Mouse (Mus musculus) left cerebral cortex, adult 9 months (tissue): ENCODE measurements around the gene Scmh1.

Experiments used
- DNase-seq, 2 experiments: peaks; one replicate each; pipeline ENCODE4 v3.0.0; 2022; ENCODE audit warnings: low spot score in 2 of 2

Gene Scmh1

GRCm38 (mm10) chr4:120405806-120406638 lies 941 bp downstream of the Scmh1 start:
- no peak for DNase-seq

DNA sequence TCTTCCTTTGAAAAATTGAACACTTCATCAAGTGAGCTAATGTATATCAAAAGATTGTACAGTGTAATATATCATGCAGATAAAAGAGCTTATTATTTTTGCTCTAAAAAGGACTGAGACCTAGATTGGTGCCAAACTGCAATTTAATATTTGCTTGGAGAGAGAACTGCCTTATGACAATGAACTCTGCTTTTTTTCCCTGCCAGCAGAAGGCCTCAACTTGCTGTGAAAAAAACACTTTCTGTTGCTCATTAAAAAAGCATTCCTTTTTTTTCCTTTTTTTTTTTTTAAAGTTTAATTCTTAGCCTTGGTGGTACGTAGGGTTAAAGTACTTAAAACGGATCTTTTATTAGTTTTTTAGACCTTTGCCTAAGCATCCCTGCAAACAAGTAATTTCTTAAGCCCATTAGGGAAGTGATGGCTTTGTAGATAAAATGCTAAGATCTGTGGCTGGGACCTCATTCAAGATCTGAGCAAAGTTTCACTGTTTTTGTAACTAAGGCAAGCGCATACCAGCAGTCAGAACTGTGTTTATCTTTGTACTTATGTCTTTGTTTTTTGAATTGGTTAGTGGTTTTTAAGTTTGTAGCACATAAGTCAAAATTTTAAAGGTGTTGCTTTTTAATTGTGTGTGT lies 1.7 kb downstream of the Scmh1 start:
- no peak for DNase-seq

DNA sequence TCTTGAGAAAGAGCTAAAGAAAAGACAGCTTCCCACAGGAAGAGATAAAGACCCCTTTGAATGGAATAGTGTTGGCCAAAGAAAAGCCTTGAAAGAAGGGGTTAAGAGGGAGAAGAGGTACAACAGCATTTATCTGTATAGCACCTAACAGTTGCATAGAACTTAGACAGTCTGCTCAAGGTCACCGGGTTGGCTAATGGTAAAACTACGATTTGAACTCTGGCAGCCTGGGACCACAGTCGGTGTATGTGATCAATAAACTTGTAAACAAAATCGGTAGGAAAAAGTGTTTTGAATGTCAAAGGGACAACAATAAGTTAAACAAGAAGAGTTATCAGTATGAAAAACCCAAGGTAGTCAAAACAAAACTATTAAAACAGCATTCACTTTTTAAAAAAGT lies 13.0 kb downstream of the Scmh1 start:
- DNase-seq = no peak

- no peak for DNase-seq
Measured at GRCm38 (mm10) chr4:120420193-120420592, 15.1 kb downstream of the Scmh1 start.

DNA sequence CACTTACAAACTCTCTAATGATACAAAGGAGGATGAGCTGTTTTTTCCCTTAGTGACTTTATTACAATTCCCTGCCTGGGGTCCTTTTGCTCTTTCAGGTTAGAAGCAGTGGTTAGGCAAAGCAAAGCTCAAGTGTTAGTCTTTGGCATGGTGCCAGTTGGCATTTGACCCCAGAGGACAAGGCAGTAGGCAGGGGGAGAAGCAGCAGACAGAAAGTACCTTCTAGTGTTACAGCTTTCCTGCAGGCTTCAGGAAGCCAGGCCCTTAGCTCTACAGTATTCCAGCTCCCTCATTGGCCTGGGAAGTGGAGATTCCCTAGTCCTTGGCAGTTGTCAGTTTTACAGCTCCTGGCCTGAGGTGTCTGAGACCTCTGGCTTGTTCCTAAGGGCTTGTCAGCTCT lies 15.6 kb downstream of the Scmh1 start:
- DNase-seq = no peak

DNA sequence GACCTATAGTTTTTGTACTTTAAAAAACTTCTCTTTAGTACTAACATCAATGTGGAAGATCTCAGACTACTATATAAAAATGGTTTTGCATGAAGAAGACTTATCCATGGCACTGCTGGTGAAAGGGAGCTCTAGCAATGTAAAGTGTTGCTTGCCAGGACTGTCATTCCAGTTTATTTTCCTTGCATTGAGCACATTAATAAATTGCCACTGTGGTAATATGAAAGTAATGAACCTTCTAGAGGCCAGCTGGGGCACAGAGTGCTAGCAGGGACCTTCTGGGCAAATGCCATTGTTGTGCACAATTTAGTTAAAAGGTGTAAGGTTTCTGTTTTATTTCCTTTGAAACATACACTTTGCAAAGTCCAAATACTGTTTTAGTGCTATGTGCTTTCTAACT lies 25.5 kb downstream of the Scmh1 start:
- DNase-seq = no peak

- no peak for DNase-seq
Measured at GRCm38 (mm10) chr4:120432599-120433373, 27.7 kb downstream of the Scmh1 start.

GRCm38 (mm10) chr4:120461741-120462140 lies 56.7 kb downstream of the Scmh1 start:
- no peak for DNase-seq

- no peak for DNase-seq
Measured at GRCm38 (mm10) chr4:120472946-120473345, 67.9 kb downstream of the Scmh1 start.

DNA sequence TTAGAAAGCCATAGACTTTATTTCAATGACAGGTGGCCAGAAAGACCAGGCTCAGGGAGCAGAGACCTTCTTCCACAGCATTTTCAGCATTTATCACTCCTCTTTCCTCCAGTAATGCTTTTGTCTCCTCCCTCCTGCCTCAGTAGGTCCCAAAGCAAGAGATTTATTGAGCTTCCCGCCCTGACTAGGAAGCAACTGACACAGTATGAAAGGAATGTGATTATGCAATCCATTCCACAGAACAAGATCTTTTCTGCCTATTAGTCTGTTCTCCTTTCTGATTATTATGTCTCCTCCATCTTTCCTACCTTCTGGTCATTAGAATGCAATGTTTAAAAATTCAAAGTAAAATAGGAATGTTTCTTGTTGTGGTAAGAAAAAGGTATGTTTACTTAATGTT lies 82.6 kb downstream of the Scmh1 start:
- DNase-seq = no peak

- no peak for DNase-seq
Measured at GRCm38 (mm10) chr4:120506955-120507354, 101.9 kb downstream of the Scmh1 start.

GRCm38 (mm10) chr4:120511203-120511602 lies 106.1 kb downstream of the Scmh1 start:
- DNase-seq = no peak

DNA sequence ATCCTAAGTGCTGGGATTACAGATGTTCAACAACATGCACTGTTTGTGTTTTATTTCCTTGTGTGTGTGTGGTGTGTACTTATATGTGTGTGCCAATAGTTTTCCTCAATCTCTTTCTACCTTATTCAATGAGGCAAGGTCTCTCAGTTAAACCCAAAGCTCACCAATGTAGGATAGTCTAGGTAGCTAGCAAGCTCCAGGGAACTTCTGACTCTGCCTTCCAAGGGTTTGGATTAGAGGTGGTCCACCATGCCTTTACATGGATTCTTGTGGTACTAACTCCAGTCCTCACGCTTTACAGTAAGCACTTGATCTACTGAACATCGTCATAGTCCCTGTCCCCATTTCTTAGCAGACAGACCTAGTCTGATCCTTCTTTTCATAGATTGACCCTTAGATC lies 109.3 kb downstream of the Scmh1 start:
- no peak for DNase-seq

DNA sequence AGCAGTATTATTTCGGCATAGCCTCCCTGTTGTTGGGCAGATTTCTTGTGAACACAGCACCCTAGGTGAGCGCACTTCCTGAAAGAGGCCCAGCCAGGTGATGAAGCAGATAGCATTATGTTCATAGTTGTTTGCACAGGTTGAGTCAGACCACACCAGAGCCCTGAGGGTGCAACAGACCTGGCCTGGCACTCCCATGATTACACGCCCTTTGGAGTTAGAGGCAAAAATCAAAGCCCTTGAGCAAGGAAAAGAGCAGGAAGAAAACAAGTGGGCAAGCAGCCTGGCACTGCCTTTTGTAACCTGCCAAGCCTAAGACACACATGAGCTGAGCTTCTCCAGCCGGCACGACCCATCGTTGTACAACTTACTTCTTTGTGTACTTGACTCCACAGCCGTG lies 111.4 kb downstream of the Scmh1 start:
- DNase-seq = no peak

DNA sequence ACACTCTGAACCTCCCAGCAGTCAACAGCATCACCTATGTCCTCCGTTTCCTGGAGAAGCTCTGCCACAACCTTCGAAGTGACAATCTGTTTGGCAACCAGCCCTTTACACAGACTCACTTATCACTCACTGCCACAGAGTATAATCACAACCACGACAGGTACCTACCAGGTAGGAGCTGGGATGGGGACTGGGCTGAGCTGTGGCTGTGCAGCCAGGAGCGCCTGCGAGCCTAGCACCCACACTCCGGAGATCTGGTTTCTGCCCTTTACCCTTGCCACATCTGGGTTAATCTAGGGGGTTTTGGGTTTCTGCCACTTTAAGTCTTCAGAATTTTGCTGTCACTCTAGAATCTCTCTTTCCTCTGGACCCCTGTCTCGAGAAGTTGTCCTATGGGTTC lies 111.8 kb downstream of the Scmh1 start:
- no peak for DNase-seq

- no peak for DNase-seq
Measured at GRCm38 (mm10) chr4:120517335-120517734, 112.3 kb downstream of the Scmh1 start.

GRCm38 (mm10) chr4:120521761-120522160 lies 116.7 kb downstream of the Scmh1 start:
- no peak for DNase-seq

GRCm38 (mm10) chr4:120522351-120522750 lies 117.3 kb downstream of the Scmh1 start:
- no peak for DNase-seq

DNA sequence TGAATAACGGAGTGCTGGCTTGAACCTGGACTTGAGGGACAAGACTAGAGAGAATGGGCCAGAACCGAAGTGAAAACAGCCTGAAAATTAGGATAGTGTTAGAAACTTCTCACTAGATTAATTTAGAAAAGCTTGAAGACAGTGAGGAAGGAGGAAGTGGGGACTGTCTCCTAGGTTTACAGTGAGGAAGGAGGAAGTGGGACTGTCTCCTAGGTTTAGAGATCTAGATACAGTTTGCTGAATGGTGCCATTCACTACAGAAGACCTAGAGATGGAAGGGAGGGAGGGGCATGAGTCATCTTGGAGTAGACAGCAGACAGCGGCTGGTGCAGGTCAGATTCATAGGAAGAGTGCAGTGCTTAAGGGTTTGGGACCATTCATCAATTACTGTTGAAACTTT lies 118.0 kb downstream of the Scmh1 start:
- DNase-seq = no peak

- no peak for DNase-seq
Measured at GRCm38 (mm10) chr4:120528171-120528570, 123.1 kb downstream of the Scmh1 start.

- DNase-seq = no peak
Measured at GRCm38 (mm10) chr4:120531986-120532385, 126.9 kb downstream of the Scmh1 start, which contains the start of gene Slfnl1. Slfnl1 (plus strand) TSS chr4:120532231.

DNA sequence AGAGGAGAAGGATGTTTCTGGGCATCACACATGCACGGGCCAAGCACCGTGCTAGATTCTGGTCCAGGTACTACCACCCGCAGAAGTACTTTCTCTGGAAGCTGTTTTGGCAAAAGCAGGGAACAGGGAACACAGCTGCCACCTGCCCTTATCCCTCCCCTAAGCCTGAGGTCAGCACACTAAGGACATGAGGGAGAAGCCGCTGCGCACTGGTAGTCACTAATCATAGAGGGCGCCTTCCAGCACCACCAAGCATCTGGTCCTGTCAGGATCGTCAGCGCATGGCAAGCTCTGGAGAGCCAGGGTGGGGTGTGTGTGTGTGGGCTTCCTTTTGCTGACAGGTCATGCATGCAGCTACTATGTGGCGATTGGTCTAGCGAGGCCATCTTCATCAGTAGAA lies 133.6 kb downstream of the Scmh1 start:
- no peak for DNase-seq

DNA sequence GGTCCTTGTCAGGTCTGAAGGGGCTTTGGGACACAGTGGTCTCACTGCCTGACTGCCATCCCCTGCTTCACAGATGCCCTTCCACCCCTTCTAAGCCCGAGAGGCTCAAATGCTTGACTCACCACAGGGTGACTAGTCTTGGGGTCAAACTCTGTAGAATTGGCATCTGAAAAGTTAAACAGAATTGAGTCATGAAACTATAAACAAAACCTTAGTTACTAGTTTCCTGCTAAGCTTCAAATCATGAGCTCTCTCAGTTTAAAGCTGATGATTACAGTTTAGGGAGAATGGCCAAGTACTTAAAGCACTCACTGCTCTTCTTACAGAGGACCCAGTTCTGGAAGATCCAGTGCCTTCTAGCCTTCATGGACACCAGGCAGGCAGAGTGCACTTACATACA lies 139.8 kb downstream of the Scmh1 start:
- no peak for DNase-seq
